Mouse (Mus musculus): ENCODE results near the gene Abhd13. TPM values are rescaled to one million over a fixed set of nuclear protein-coding genes. Genes with fewer than 3 reads are reported as not detected.

The Abhd13 gene
- total RNA-seq (2021): 10 to 100 TPM; 34.7 TPM
- long read RNA-seq, experiment 1, full-length matches to known transcripts: 25 of 33 reads
- long read RNA-seq, experiment 1, partial matches to known transcripts: 0 of 33 reads
- long read RNA-seq, experiment 1, other reads (novel, unspliced or antisense): 8 of 33 reads
- long read RNA-seq, experiment 2, full-length matches to known transcripts: 24 of 27 reads
- long read RNA-seq, experiment 2, partial matches to known transcripts: 0 of 27 reads
- long read RNA-seq, experiment 2, other reads (novel, unspliced or antisense): 3 of 27 reads

GRCm38 (mm10) chr8:9977573-9978314 is at the start of gene Abhd13, which contains the start of gene Lig4:
TSS of gene Abhd13 (plus strand) at chr8:9977707.
TSS of gene Lig4 (minus strand) at chr8:9977686.
- intact Hi-C loops (cut with DNase I): loop anchor here (2.0 to 5.0 kb wide), 3 partner anchors 255 to 425 kb away; no protein-coding TSS in a partner anchor
- DNase-seq (ENCODE audit: low spot score in 2 of 2): peak; percentile 98 to 100

DNA sequence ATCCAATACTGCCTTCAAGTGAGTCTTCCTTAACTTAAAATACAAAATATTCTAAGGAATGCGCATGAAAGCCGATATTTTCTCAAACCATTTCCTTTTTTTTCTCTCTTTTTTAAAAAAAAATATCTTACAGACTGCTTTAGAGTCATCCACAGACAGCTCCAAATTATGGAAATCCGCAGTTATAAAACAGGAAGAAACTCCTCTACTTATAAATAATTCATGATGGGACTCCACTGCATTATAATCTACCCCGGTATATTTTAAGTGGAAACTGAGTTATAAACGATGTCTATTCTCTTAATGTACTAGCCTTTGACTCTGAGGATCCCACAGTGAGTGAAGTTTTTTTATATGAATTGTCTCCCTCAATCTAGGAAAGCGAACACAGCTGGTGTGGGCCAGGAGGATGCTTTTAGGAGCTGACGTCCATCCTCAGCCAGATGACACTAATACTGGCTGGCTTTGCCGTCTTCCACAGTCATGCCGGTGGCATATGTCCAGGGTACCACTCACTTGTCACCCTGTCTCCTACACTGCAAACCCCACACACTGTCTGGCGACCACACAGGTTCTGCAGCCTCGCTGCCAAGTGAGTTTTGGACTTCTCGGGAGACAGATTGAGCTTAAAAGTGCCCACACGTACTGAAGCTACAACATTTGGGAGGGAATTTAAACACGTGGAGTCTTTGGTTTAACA is 47.6 kb upstream of the Abhd13 start:
- DNase-seq (ENCODE audit: low spot score in 2 of 2): peak; percentile 62 to 79
- intact Hi-C loops (cut with DNase I): loop anchor here (5.0 kb wide), 1 partner anchor 158 kb away; the partner anchor contains the start of gene Fam155a

DNA sequence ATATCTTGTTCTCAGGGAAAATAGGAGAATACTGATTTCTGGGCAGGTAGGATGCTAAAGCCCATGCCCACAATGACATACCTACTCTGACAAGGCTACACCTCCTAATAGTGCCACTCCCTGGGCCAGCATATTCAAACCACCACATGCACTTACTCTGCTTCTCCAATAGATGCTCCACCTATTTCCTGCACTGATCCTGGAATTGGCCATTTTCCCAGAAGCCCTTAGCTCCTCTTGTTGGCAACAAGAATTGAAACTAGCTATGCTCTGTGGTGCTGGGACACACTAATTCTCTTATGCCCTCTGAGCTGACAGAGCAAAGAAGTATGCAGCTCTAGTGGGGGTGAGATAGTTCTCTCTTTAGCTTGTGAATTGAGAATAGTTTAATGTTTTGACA is 44.8 kb upstream of the Abhd13 start:
- intact Hi-C loops (cut with DNase I): loop anchor here (5.0 kb wide), 1 partner anchor 160 kb away; the partner anchor contains the start of gene Fam155a
- DNase-seq (ENCODE audit: low spot score in 2 of 2): no peak

DNA sequence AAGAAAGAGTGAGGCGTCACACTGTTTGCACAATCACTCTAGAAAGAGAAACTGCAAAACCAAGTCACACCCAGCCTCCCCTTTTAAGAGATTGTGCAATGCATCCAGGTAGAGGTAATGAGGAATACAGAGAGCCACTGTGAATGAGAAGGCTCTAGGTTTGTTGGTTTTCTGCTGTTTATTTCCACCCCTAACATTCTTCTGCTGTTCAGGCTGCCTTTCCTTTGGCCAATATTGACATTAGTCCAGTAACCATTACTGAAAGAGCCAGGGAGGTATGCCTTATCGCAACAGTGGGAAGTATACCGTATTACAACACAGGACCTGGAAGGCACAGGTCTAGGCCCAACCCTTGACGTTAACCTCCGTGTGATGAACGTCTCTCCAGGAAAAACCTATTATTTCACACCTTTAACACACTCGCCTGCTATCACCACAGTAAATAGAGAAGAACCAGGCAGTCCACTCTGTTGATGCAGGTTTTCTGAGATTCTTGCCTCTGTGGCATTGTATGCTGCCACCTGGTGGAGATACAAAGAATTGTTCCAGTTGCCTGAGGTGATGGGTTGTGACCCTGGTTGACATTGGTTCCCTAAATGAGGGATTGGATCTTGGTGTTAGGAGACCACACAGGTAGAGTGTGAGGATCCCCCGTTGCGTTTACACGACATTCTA is 42.5 kb upstream of the Abhd13 start:
- intact Hi-C loops (cut with DNase I): loop anchor here (5.0 kb wide), 2 partner anchors 163 to 703 kb away; partner anchors contain the start of gene Fam155a
- peak; percentile 37 to 58 for DNase-seq (ENCODE audit: low spot score in 2 of 2)

GRCm38 (mm10) chr8:9935574-9935973 is 41.9 kb upstream of the Abhd13 start:
- intact Hi-C loops (cut with DNase I): loop anchor here (5.0 kb wide), 1 partner anchor 703 kb away; no protein-coding TSS in a partner anchor
- DNase-seq (ENCODE audit: low spot score in 2 of 2): no peak

DNA sequence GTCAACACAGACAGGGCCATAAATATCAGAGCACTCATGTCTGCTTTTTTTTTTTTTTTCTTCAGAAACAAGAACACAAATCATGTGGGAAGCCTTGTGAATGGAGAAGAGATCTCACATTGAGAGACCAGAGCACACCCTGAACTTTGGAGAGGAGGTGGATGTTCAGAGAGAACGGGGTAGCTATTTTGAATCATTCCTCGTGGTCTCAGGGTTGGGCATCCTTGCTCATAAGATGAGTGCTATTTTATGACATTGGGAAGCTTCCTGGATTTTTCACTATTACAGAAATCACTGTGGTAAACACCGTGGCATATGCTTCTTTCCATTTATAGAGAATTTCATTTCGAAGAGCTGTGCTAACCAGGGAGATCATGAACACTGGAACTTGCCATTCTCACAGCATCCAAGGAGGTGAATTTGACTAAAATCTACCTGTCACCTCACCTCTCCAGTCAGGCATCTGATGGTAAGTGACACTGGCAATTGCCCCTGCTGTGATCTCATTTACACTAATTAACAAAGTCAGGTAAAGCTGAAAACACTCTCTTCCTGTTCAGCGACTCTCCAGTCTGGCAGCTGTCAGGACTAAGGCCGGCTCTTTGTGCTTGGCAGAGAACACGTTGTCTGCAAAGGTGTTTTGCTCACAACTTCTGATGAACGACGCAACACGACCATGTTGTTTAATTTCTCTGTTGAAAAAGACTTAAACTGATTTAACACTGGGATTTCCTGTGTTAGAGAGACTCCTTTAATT is 28.2 kb upstream of the Abhd13 start:
- intact Hi-C loops (cut with DNase I): no loop called here
- DNase-seq (ENCODE audit: low spot score in 2 of 2): no peak

DNA sequence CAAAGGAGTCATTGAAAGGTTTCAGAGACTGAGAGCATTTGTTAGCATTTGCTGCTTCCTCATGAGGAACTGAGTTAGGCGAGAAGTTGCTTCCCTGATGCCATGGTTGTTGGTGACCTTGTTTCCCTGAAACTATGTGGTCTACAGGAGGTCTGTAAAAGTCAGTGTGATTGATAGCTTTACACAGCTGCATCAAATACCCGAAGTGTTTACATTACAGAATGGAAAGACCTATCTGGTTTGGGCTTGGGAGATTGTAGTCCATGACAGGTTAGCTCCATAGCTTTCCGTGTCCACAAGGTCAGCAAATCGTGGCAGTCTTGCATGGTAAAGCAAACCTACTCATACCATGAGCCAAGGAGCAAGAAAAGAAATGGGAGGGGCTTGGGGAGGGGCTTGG is 19.2 kb upstream of the Abhd13 start:
- intact Hi-C loops (cut with DNase I): no loop called here
- DNase-seq (ENCODE audit: low spot score in 2 of 2): no peak

DNA sequence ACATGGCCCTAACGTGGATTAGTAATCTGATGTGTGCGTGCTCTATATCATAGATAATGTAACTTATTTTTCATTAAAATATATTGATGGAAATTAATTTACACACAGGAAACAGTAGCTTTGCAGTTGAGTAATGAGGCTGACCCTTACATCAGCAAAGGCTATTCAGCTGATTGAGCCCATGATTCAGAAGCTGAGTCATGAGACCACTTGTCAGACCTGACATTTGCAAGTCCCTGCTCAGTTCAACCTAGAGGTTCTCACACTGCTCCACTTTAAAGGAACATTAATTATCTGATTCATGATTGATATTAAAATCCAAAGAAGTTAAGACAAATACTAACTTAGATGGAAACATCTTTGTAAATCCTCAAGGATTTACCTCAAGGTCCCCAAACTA is 17.6 kb upstream of the Abhd13 start:
- intact Hi-C loops (cut with DNase I): no loop called here
- DNase-seq (ENCODE audit: low spot score in 2 of 2): no peak

DNA sequence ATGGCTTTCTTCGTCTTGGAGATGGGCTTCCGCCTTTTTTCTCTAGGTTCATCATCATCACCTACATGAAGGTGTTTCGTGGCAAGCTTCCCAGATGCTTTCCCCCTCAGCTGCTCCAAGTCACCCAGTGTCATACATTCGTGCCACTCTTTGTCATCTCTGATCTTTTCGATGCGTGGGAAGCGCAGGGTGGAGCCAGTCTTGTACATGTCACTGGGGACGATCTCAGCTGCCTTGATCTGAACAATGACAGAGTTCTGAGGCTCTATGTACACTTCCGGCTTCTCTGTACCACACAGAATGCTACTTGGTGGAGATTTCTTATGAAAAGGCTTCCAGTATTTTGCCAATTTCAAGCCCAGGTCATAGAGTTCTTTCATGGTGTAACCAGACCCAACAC is 5.6 kb upstream of the Abhd13 start:
- DNase-seq (ENCODE audit: low spot score in 2 of 2): no peak
- intact Hi-C loops (cut with DNase I): no loop called here

DNA sequence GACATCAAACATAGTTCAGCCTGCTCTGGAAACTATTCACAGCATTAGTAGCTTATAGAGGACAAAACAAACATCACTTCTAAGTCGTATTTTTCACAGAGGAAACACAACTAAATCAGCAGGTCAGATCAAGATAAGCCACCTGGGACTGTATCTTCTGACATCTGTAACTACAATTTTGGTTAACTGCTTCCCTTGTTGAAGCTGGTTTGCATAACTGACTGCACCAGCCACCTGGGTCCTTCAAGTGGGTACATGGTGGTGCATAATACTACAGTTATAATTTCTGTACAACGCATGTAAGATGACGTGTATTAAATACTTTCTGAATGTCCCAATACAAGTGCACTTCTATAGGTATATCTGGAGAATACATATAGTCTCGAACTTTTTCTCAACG is 2.2 kb upstream of the Abhd13 start:
- no peak for DNase-seq (ENCODE audit: low spot score in 2 of 2)
- intact Hi-C loops (cut with DNase I): loop anchor here (5.0 kb wide), 1 partner anchor 257 kb away; no protein-coding TSS in a partner anchor

DNA sequence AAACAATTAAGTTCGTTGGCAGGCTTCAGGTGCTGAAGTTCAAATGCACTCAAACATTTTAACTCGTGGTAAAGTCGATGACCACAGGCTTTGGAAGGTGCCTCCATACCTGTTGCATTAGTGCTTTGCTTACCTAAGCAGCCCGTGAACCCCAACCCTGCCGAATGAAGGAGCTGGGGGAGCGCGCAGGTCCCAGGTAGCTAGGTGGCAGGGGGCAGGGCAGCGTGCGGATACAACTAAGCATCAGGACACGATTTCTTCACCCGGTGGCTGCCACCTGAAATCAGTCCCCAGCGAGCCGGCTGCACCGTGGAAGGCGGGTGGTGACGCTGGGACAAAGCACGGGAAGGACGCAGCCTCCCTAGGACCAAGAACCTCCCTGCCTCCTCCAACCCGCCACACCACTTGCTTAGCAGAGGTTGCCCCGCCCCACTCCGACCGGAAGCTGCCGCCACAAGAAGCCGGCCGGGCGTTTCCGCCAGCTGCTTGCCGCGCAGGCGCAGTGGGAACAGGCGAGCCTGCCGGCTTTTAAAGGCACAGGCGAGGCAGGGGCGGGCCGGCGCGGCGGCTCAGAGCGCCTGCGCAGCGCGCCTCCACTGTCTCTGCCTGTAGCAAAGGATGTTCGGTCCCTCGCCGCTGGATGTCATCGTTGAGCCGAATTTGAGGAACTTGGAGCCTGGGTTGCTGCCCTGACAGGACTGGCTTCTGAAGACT is 1.5 kb upstream of the Abhd13 start:
- intact Hi-C loops (cut with DNase I): loop anchor here (2.0 to 5.0 kb wide), 3 partner anchors 256 to 427 kb away; no protein-coding TSS in a partner anchor
- DNase-seq (ENCODE audit: low spot score in 2 of 2): peak; percentile 99

DNA sequence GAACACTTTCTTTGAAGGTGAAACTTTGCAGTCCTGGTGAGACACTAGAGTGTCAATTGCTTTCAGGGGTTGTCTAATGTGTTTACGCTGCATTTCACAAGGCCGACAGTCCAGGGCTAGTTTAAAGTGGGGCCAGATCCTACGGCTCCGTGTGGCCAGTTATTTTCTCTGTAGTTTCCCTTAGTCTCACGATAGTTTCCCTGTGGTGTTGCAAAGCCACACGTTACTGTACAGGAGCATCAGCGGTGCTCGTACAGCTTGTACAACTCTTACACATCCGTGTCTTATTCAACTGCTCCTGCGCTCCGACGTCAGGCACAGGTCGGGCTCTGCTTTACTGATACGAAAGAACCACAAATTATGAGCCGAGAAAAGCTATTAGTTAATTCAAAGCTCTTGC is 491 bp upstream of the Abhd13 start:
- intact Hi-C loops (cut with DNase I): loop anchor here (2.0 to 5.0 kb wide), 3 partner anchors 255 to 426 kb away; no protein-coding TSS in a partner anchor
- DNase-seq (ENCODE audit: low spot score in 2 of 2): no peak

GRCm38 (mm10) chr8:9978475-9979230 is 1.1 kb downstream of the Abhd13 start:
- intact Hi-C loops (cut with DNase I): loop anchor here (5.0 kb wide), 1 partner anchor 254 kb away; no protein-coding TSS in a partner anchor
- no peak for DNase-seq (ENCODE audit: low spot score in 2 of 2)

- intact Hi-C loops (cut with DNase I): loop anchor here (5.0 kb wide), 1 partner anchor 253 kb away; no protein-coding TSS in a partner anchor
- DNase-seq (ENCODE audit: low spot score in 2 of 2): no peak
These were observed 2.2 kb downstream of the Abhd13 start for GRCm38 (mm10) chr8:9979746-9980145.

- no peak for DNase-seq (ENCODE audit: low spot score in 2 of 2)
- intact Hi-C loops (cut with DNase I): no loop called here
These were observed 2.7 kb downstream of the Abhd13 start for GRCm38 (mm10) chr8:9980188-9980587.

DNA sequence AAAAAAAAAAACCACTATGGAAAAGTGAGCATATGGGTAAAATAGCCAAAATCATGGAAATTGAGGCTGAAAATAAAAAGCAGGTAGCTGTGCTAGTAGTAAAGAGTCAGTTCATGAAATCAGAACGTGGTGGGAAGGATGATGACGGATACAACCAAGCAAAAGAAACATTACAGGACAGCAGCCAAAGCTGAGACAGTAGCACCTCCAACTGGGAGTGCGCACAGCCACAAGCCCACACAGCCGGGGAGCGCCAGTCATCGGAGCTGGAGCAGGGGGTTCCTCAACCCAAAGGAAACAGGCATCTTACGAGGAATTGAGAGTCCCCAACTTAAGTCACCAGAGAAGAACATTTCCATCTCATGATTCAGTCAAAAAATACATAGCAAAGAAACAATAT is 26.6 kb downstream of the Abhd13 start:
- intact Hi-C loops (cut with DNase I): no loop called here
- no peak for DNase-seq (ENCODE audit: low spot score in 2 of 2)

Data from left cerebral cortex, postnatal 14 days (tissue).